Mouse (Mus musculus): ENCODE data around the gene Lima1. TPM values are rescaled to one million over a fixed set of nuclear protein-coding genes. Genes with fewer than 3 reads are reported as not detected.
"Not testable (repeated sequence)": the region's sequence is repeated elsewhere in the genome, so short reads cannot be mapped to it uniquely, and the experiment has no call there.

The Lima1 gene
- polyA plus RNA-seq, 1 experiment, result 139 TPM

- DNase-seq (ENCODE audit: low spot score), result no peak
Measured at GRCm38 (mm10) chr15:99835191-99835590, 40.1 kb downstream of the Lima1 start.

DNA sequence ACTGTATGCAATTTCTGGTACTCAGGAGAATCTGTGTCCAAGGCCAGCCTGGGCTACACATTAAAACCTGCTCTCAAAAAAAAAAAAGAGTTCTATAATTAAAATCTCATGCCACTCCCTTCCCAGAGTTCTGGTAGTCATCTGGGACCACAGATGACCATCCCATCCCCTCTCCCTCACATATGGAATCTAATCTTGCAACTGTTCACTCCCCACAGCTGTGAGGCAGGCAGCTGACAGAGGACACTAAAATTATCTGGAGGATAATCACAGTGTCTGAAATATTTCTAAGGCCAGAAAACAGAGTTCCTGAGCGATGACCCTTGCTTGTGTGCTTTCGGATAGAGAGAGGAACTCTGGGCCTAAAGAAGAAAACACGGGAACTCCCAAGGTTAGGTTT lies 40.6 kb downstream of the Lima1 start:
- DNase-seq (ENCODE audit: low spot score), result no peak

GRCm38 (mm10) chr15:99833648-99834454 lies 41.4 kb downstream of the Lima1 start:
- no peak for DNase-seq (ENCODE audit: low spot score)

GRCm38 (mm10) chr15:99831535-99831934 lies 43.7 kb downstream of the Lima1 start:
- DNase-seq (ENCODE audit: low spot score), result no peak

DNA sequence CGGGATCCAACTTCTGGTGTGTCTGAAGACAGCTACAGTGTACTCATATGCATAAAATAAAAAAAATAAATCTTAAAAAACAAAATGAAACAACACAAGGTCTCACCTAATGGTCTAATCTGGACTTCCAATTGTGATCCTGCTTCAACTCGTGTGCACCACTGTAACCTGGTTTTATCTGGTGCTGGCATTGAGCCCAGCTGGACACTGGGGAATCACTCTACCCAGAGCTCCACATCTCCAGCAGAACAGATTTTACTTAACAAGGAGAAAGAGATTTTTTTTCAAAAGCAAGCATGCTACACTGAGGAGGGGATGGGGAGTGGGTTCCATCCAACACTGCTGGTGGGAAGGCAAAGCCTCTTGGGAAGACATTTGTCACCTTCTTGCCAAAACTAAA lies 47.2 kb downstream of the Lima1 start:
- DNase-seq (ENCODE audit: low spot score), result no peak

GRCm38 (mm10) chr15:99826210-99826888 lies 48.9 kb downstream of the Lima1 start:
- DNase-seq (ENCODE audit: low spot score), result no peak

DNA sequence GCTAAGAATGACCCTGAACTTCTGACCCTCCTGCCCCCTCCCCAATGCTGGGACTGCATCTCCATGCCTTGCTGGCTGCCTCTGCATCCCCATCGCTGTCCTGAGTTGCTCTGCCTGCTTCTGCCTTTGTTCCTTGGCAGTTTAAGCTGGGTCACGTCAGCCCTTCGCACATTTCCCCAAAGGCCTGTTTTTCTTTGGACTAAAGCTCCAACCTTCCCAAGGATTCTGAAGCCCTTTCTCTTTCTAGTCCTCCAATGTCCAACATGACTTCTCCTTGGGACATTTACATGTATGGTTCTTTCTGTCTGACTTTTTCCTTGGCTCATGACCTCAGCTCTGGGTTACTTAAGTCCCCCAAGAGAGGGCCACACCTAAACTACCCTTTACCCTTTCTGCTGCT lies 50.0 kb downstream of the Lima1 start:
- DNase-seq (ENCODE audit: low spot score), result no peak

GRCm38 (mm10) chr15:99823322-99823898 lies 51.8 kb downstream of the Lima1 start:
- no peak for DNase-seq (ENCODE audit: low spot score)

GRCm38 (mm10) chr15:99822501-99822900 lies 52.8 kb downstream of the Lima1 start:
- not testable (repeated sequence) for DNase-seq (ENCODE audit: low spot score)

DNA sequence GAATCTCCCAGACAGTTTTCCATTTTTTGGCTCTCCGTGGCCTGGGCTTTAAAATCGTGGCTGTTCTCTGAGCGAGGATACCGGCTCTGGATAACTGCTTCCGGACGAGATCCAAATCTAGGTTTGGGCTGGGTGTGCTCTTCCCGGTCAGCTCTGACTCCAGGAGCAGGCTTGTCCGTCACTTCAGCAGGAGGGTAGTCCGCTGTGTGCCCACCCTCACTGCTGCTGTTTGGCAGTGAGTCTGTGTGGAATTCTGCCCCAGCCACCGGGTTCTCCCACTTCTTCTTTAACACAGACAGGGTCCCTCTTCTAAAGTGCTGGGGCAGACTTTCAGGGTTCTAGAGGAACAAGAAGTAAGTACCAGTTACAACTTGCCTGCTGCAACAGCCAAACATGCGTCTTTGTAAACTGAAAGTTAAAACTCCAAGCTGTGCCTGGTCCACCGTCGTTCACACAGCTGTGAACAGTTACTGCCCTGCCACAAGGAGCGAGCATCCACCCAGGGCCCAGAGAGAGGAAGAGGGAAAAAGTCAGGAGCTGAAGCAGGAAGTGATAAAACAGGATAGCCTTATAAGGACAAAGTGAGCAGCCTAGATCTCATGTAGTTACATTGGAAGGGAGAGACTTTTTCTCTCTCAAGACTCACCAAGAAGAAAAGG lies 55.5 kb downstream of the Lima1 start:
- DNase-seq (ENCODE audit: low spot score), result peak; percentile 58

- DNase-seq (ENCODE audit: low spot score), result no peak
Measured at GRCm38 (mm10) chr15:99819109-99819440, 56.2 kb downstream of the Lima1 start.

GRCm38 (mm10) chr15:99818321-99819108 lies 56.7 kb downstream of the Lima1 start:
- no peak for DNase-seq (ENCODE audit: low spot score)

- no peak for DNase-seq (ENCODE audit: low spot score)
Measured at GRCm38 (mm10) chr15:99817343-99818235, 57.7 kb downstream of the Lima1 start.

DNA sequence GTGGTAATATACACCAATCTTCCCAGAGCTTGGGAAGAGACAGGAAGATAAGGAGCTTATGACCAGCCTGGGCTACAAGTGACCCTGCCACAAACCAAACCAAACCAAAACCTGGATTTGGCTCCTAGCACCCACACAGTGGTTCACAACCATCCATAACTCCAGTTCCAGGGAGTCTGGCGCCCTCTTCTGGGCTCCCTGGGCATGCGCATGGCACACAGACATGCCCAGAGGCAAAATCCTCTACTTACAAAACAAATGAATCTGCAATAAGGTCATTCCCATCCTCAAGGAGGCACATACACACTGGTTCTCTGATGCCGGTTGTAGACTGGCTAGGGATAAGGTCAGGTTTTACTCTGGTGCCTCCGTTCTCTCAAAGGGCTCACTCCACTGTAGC lies 59.3 kb downstream of the Lima1 start:
- DNase-seq (ENCODE audit: low spot score), result no peak

DNA sequence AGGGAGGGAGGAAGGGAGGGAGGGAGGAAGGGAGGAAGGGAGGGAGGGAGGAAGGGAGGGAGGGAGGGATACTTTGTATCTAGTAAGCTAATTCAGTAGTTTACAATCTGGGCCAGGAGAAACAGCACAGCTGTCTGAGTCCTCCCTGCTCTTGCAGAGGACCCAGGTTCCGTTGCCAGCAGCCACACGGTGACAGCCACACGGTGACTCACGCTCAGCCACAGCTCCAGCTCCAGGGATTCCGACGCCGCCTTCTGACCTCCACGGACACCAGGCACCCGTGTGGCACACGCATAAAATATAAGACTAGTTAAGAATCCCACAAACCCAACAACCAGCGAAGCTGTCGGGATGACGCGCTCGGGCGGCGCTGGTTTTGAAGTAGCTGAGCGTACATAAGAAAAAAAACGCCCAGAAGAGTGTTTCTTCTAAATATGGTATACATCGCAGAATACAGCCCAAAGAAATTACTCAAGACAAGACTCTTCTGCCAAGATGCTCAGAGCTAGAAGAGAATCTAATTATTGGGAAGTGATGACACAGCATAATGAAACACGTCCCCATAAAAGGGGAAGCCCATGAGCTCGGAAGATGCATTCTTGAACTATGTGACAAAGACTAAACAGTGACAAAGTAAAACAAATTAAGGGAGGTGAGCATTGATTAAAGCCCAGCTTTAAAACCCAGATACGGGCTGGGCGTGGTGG lies 60.5 kb downstream of the Lima1 start:
- no peak for DNase-seq (ENCODE audit: low spot score)

DNA sequence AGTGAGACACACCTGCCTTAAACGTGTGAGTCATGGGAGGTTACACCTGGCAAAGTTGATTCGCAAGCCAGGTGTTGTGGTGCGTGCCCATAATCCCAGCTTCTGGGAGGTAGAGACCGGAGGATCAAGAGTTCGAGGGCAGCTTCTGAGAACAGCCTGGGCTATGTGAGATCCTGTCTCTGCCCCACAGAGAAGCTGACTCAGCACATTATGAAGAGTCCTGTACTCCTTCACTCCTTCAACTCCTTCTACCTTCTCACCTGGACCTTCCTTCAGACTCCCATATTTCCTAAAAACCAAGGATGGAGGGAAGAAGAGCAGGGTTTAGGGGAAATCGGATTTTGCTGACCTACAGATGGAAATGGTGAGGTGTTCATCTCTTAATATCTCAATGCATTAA lies 61.6 kb downstream of the Lima1 start:
- no peak for DNase-seq (ENCODE audit: low spot score)

- no peak for DNase-seq (ENCODE audit: low spot score)
Measured at GRCm38 (mm10) chr15:99812097-99812496, 63.2 kb downstream of the Lima1 start.

- no peak for DNase-seq (ENCODE audit: low spot score)
Measured at GRCm38 (mm10) chr15:99807776-99808735, 67.2 kb downstream of the Lima1 start.

DNA sequence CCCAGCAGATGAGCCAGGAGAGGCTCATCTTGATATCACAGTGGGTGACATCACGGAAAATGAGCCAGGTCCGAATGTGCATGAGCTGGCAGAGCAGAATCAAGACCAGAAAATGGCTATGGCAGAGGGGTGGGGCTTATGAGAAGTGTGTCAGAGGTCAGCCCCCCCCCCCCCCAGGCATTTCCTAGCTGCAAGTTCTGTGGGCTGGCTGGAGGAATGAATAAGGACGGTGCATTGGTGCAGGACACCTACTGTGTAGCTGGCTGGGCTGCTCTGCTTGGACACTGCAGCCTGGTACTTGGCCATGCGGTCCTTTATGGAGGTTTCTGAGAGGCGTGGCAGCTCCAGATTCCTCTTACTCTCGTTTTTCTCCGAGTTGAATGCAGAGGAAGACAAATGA lies 69.1 kb downstream of the Lima1 start:
- DNase-seq (ENCODE audit: low spot score), result no peak

All from urinary bladder, adult 2 months (tissue).